Mouse (Mus musculus): Measurements from ENCODE around the gene Bdnf.

DNA sequence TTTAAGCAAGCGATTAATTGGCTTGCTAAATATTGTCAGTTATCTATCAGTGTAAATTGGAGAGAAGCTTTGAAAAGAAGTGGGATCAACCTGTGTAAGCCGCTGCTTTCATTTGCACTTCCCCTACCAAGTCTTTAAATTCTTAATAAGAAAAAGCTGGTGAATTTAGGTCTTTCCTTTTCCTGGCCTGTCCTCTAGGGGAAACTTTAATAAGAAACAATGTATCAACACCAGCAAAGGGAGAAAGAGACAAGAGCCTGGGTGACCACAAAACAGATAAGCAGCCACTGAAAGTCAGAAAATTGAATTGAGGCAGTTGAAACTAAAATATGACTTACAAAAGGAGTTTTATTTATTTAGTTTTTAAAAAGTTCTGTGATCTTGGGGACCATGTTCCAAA is 4.9 kb downstream of the Bdnf start:
- TF ChIP-seq GATA1 (IDR thresholded peaks at IDR 0.05; ENCODE audit: low read length) (no peak), TAL1 (IDR thresholded peaks at IDR 0.05; ENCODE audit: low read length) (no peak)
